Mouse (Mus musculus) heart, embryonic 11.5 days (tissue): ENCODE measurements around the gene Zfp575. TPM values are rescaled to one million over a fixed set of nuclear protein-coding genes. Genes with fewer than 3 reads are reported as not detected.
A peak's percentile ranks its signal among the peaks of the same experiment; 100 is the strongest.

ENCODE experiments used
- ATAC-seq: fragments of 200-750 bp; cut with Nextera tagmentation; replicated peaks from 2 replicates; pipeline ENCODE4 v1.8.0; 2017; ENCODE audit warnings: moderate library complexity; ENCODE audit not compliant: insufficient number of reproducible peaks, low FRiP score, low TSS enrichment
- H3K27ac ChIP-seq: fragments of 300-500 bp; sonication (generic); 2 replicates; pipeline ENCODE4 v1.5.1; 2014; ENCODE audit warnings: mild to moderate bottlenecking, low read depth, low read length
- H3K27me3 ChIP-seq: fragments of 300-500 bp; sonication (generic); 2 replicates; pipeline ENCODE4 v1.6.1; 2014; ENCODE audit warnings: mild to moderate bottlenecking, low read length, mixed read lengths; ENCODE audit not compliant: control insufficient read depth, insufficient read depth
- H3K36me3 ChIP-seq: fragments of 300-500 bp; sonication (generic); 2 replicates; pipeline ENCODE4 v1.6.1; 2014; ENCODE audit warnings: mild to moderate bottlenecking, low read length, moderate library complexity, mixed read lengths; ENCODE audit not compliant: control insufficient read depth, insufficient read depth
- H3K4me1 ChIP-seq: fragments of 300-500 bp; sonication (generic); 2 replicates; pipeline ENCODE4 v1.6.1; 2014; ENCODE audit warnings: low read length; ENCODE audit not compliant: control insufficient read depth, insufficient read depth
- H3K4me2 ChIP-seq: fragments of 300-500 bp; sonication (generic); 2 replicates; pipeline ENCODE4 v1.6.1; 2014; ENCODE audit warnings: mild to moderate bottlenecking, moderate library complexity
- H3K4me3 ChIP-seq: fragments of 300-500 bp; sonication (generic); 2 replicates; pipeline ENCODE4 v1.5.1; 2014; ENCODE audit warnings: low read depth, low read length
- H3K9ac ChIP-seq: fragments of 300-500 bp; sonication (generic); 2 replicates; pipeline ENCODE4 v1.6.1; 2014; ENCODE audit warnings: mild to moderate bottlenecking, low read depth, low read length, moderate library complexity
- H3K9me3 ChIP-seq: fragments of 300-500 bp; sonication (generic); replicated peaks from 2 replicates; pipeline ENCODE4 v1.6.1; 2016; ENCODE audit warnings: low read length; ENCODE audit not compliant: control insufficient read depth
- WGBS: fragments of 180-500 bp; shearing (Covaris S2); extraction: QIAGEN DNeasy Blood & Tissue Kit; methylation state at CpG from one replicate; pipeline ENCODE4 v1.1.7; 2014; ENCODE audit not compliant: insufficient replicate concordance; 5-methylcytosine and 5-hydroxymethylcytosine counted together
- polyA plus RNA-seq: library from polyadenylated mRNA; unstranded; fragments of >200 nt; fragmentation: Nextera tagmentation; extraction: Ambion mirVana; gene quantifications from 2 replicates; pipeline ENCODE4 v1.2.1, GENCODE M21; 2014

Gene Zfp575
- polyA plus RNA-seq, result 0.42 and 0.44 TPM in 2 replicates

- 8% methylated on average over 28 of the region's 30 CpGs for WGBS
- H3K9me3 ChIP-seq, result no peaks in the 10 kb centered on the region
- peak within 1 kb of the TSS; percentile 62 for H3K9ac ChIP-seq
- H3K27me3 ChIP-seq, result peaks cover 39% of the 10 kb centered on the region
- H3K4me1 ChIP-seq, result 0 out of 2 replicates have a peak, but pooled peaks cover 4% of the 10 kb centered on the region
- H3K4me2 ChIP-seq, result peak within 1 kb of the TSS; percentile 73
- H3K36me3 ChIP-seq, result no peaks in the 10 kb centered on the region
- ATAC-seq, result peak; percentile 36; the same call in 1 of the 2 replicates
- H3K27ac ChIP-seq, result no peak within 1 kb of the TSS
- H3K4me3 ChIP-seq, result peak within 1 kb of the TSS; percentile 48
Observed at GRCm38 (mm10) chr7:24587330-24588105, at the start of gene Zfp575, which contains the start of gene Ethe1. Gene Zfp575 (minus strand): TSS chr7:24587641. Gene Ethe1 (plus strand): TSS chr7:24587543.

GRCm38 (mm10) chr7:24637046-24637445, 49.6 kb upstream of the Zfp575 start:
- Histone ChIP-seq H3K4me3 (no peak overlapping the region), H3K27me3 (peaks cover 51% of the 10 kb centered on the region), H3K9me3 (no peaks in the 10 kb centered on the region), H3K4me1 (no peaks in the 10 kb centered on the region), H3K9ac (no peak overlapping the region), H3K27ac (no peak overlapping the region), H3K36me3 (no peaks in the 10 kb centered on the region), H3K4me2 (no peak overlapping the region)
- ATAC-seq, result no peak
- 3% methylated on average over 18 of the region's 18 CpGs for WGBS

GRCm38 (mm10) chr7:24636264-24636663, 48.8 kb upstream of the Zfp575 start, which contains the start of gene Lypd3:
Gene Lypd3 (plus strand): TSS chr7:24636550.
- no peak within 1 kb of the TSS for H3K27ac ChIP-seq
- H3K9ac ChIP-seq, result no peak within 1 kb of the TSS
- H3K4me3 ChIP-seq, result no peak within 1 kb of the TSS
- no peak within 1 kb of the TSS for H3K4me2 ChIP-seq
- ATAC-seq, result no peak
- 11% methylated on average over 15 of the region's 15 CpGs for WGBS
- H3K36me3 ChIP-seq, result no peaks in the 10 kb centered on the region
- H3K4me1 ChIP-seq, result no peaks in the 10 kb centered on the region
- no peaks in the 10 kb centered on the region for H3K9me3 ChIP-seq
- peaks cover 51% of the 10 kb centered on the region for H3K27me3 ChIP-seq

- Histone ChIP-seq H3K4me1 (no peaks in the 10 kb centered on the region), H3K4me2 (no peak overlapping the region), H3K9me3 (no peaks in the 10 kb centered on the region), H3K36me3 (no peaks in the 10 kb centered on the region), H3K9ac (no peak overlapping the region), H3K4me3 (no peak overlapping the region), H3K27me3 (no peaks in the 10 kb centered on the region; the same call in 1 of the 2 replicates), H3K27ac (no peak overlapping the region)
- WGBS, result 76% methylated on average over 10 of the region's 10 CpGs
- ATAC-seq, result no peak
Observed at GRCm38 (mm10) chr7:24630116-24630880, 42.9 kb upstream of the Zfp575 start.

GRCm38 (mm10) chr7:24629672-24630071, 42.2 kb upstream of the Zfp575 start:
- Histone ChIP-seq H3K4me3 (no peak overlapping the region), H3K9me3 (no peaks in the 10 kb centered on the region), H3K4me1 (no peaks in the 10 kb centered on the region), H3K36me3 (no peaks in the 10 kb centered on the region), H3K4me2 (no peak overlapping the region), H3K9ac (no peak overlapping the region), H3K27ac (no peak overlapping the region), H3K27me3 (no peaks in the 10 kb centered on the region; the same call in 1 of the 2 replicates)
- 75% methylated on average over 4 of the region's 4 CpGs for WGBS
- ATAC-seq, result no peak

- no peak overlapping the region for H3K27ac ChIP-seq
- peak overlapping the region; percentile 64; the same call in 1 of the 2 replicates for H3K9ac ChIP-seq
- H3K4me1 ChIP-seq, result no peaks in the 10 kb centered on the region
- ATAC-seq, result peak; percentile 81
- 12% methylated on average over 32 of the region's 33 CpGs for WGBS
- H3K36me3 ChIP-seq, result no peaks in the 10 kb centered on the region
- H3K4me2 ChIP-seq, result peak overlapping the region; percentile 64
- peak overlapping the region; percentile 23 for H3K4me3 ChIP-seq
- no peaks in the 10 kb centered on the region; the same call in 1 of the 2 replicates for H3K27me3 ChIP-seq
- H3K9me3 ChIP-seq, result no peaks in the 10 kb centered on the region
Observed at GRCm38 (mm10) chr7:24628685-24629610, 41.5 kb upstream of the Zfp575 start.

- Histone ChIP-seq H3K36me3 (no peaks in the 10 kb centered on the region), H3K27ac (no peak overlapping the region), H3K9ac (no peak overlapping the region), H3K9me3 (peaks cover 5% of the 10 kb centered on the region; the same call in 1 of the 2 replicates), H3K4me1 (no peaks in the 10 kb centered on the region), H3K4me2 (no peak overlapping the region), H3K4me3 (no peak overlapping the region), H3K27me3 (peaks cover 3% of the 10 kb centered on the region; the same call in 1 of the 2 replicates)
- WGBS, result 80% methylated on average over 6 of the region's 6 CpGs
- ATAC-seq, result no peak
Observed at GRCm38 (mm10) chr7:24622967-24623366, 35.5 kb upstream of the Zfp575 start.

GRCm38 (mm10) chr7:24621193-24621592, 33.8 kb upstream of the Zfp575 start:
- 72% methylated on average over 3 of the region's 3 CpGs for WGBS
- H3K4me1 ChIP-seq, result no peaks in the 10 kb centered on the region
- no peak for ATAC-seq

More at GRCm38 (mm10) chr7:24621193-24621592, 33.8 kb upstream of the Zfp575 start:
- H3K9ac ChIP-seq, result no peak overlapping the region
- H3K36me3 ChIP-seq, result no peaks in the 10 kb centered on the region
- no peak overlapping the region for H3K27ac ChIP-seq
- no peak overlapping the region for H3K4me3 ChIP-seq
- H3K9me3 ChIP-seq, result peaks cover 5% of the 10 kb centered on the region; the same call in 1 of the 2 replicates
- peaks cover 3% of the 10 kb centered on the region; the same call in 1 of the 2 replicates for H3K27me3 ChIP-seq
- no peak overlapping the region for H3K4me2 ChIP-seq
